Mouse (Mus musculus) myocyte (in vitro differentiated cells): ENCODE measurements around the gene Larp6. TPM values are rescaled to one million over a fixed set of nuclear protein-coding genes. Genes with fewer than 3 reads are reported as not detected.

ENCODE experiments used
- H3K27me3 ChIP-seq: one replicate; pipeline ENCODE4 v1.6.1; 2011; ENCODE audit not compliant: control insufficient read depth, insufficient read depth, insufficient read length
- H3K36me3 ChIP-seq: one replicate; pipeline ENCODE4 v1.6.1; 2011; ENCODE audit not compliant: control insufficient read depth, insufficient read depth
- H3K4me2 ChIP-seq: one replicate; pipeline ENCODE4 v1.6.1; 2011; ENCODE audit warnings: low read depth, control low read depth
- H3K4me3 ChIP-seq: one replicate; pipeline ENCODE4 v1.5.1; 2011; ENCODE audit warnings: mild to moderate bottlenecking, control low read depth, moderate library complexity
- H3K79me2 ChIP-seq: one replicate; pipeline ENCODE4 v1.6.1; 2011; ENCODE audit not compliant: control insufficient read depth, insufficient read depth
- H3ac ChIP-seq: one replicate; pipeline ENCODE4 v1.6.1; 2011; ENCODE audit not compliant: control insufficient read depth, insufficient read length
- CEBPB ChIP-seq: IDR thresholded peaks from 2 replicates; pipeline ENCODE4 v1.6.1; 2011; ENCODE audit warnings: mild to moderate bottlenecking, moderate library complexity; ENCODE audit not compliant: poor library complexity, insufficient read depth, severe bottlenecking
- E2F4 ChIP-seq: IDR thresholded peaks from one replicate; pipeline ENCODE4 v1.6.1; 2011; ENCODE audit warnings: mild to moderate bottlenecking, control low read depth, moderate library complexity; ENCODE audit not compliant: insufficient read depth
- MAX ChIP-seq: IDR thresholded peaks from one replicate; pipeline ENCODE4 v1.6.1; 2011; ENCODE audit warnings: low read depth, mild to moderate bottlenecking, control low read depth
- MYOD1 ChIP-seq, 3 experiments: IDR thresholded peaks; one replicate each; pipeline ENCODE4 v1.6.1; 2011; ENCODE audit warnings: control low read depth in 2 of 3, low read depth in 2 of 3, mild to moderate bottlenecking in 2 of 3, moderate library complexity in 1 of 3; ENCODE audit not compliant: insufficient read length in 2 of 3, control insufficient read depth in 1 of 3
- MYOG ChIP-seq, 3 experiments: IDR thresholded peaks; one replicate each; pipeline ENCODE4 v1.6.1; 2011; ENCODE audit warnings: control low read depth in 2 of 3, low read depth in 2 of 3, mild to moderate bottlenecking in 2 of 3; ENCODE audit not compliant: insufficient read length in 2 of 3, control insufficient read depth in 1 of 3, insufficient read depth in 1 of 3
- POLR2A ChIP-seq: IDR thresholded peaks from one replicate; pipeline ENCODE4 v1.6.1; 2011; ENCODE audit warnings: low read depth, mild to moderate bottlenecking, control low read depth, moderate library complexity; ENCODE audit not compliant: insufficient read length
- POLR2AphosphoS2 ChIP-seq: IDR thresholded peaks from one replicate; pipeline ENCODE4 v1.6.1; 2011; ENCODE audit warnings: low read depth, control low read depth; ENCODE audit not compliant: insufficient read length
- REST ChIP-seq: IDR thresholded peaks from one replicate; pipeline ENCODE4 v1.6.1; 2011; ENCODE audit warnings: mild to moderate bottlenecking, control low read depth, moderate library complexity; ENCODE audit not compliant: insufficient read depth, insufficient read length
- SRF ChIP-seq: IDR thresholded peaks from one replicate; pipeline ENCODE4 v1.6.1; 2011; ENCODE audit warnings: low read depth; ENCODE audit not compliant: control insufficient read depth, insufficient read length
- TCF12 ChIP-seq: IDR thresholded peaks from one replicate; pipeline ENCODE4 v1.6.1; 2011; ENCODE audit warnings: mild to moderate bottlenecking, control low read depth; ENCODE audit not compliant: poor library complexity, insufficient read depth, severe bottlenecking
- TCF3 ChIP-seq: IDR thresholded peaks from one replicate; pipeline ENCODE4 v1.6.1; 2011; ENCODE audit warnings: low read depth, control low read depth; ENCODE audit not compliant: insufficient read length
- USF1 ChIP-seq: IDR thresholded peaks from one replicate; pipeline ENCODE4 v1.6.1; 2011; ENCODE audit warnings: low read depth, mild to moderate bottlenecking, control low read depth, moderate library complexity
- polyA plus RNA-seq: library from polyadenylated mRNA; unstranded; fragments of >200 nt; fragmentation: generic; extraction: Trizol; gene quantifications from one replicate; pipeline ENCODE4 v1.2.1, GENCODE M21; 2012; ENCODE audit warnings: missing spikeins

Gene Larp6
- 0.83 TPM for polyA plus RNA-seq

DNA sequence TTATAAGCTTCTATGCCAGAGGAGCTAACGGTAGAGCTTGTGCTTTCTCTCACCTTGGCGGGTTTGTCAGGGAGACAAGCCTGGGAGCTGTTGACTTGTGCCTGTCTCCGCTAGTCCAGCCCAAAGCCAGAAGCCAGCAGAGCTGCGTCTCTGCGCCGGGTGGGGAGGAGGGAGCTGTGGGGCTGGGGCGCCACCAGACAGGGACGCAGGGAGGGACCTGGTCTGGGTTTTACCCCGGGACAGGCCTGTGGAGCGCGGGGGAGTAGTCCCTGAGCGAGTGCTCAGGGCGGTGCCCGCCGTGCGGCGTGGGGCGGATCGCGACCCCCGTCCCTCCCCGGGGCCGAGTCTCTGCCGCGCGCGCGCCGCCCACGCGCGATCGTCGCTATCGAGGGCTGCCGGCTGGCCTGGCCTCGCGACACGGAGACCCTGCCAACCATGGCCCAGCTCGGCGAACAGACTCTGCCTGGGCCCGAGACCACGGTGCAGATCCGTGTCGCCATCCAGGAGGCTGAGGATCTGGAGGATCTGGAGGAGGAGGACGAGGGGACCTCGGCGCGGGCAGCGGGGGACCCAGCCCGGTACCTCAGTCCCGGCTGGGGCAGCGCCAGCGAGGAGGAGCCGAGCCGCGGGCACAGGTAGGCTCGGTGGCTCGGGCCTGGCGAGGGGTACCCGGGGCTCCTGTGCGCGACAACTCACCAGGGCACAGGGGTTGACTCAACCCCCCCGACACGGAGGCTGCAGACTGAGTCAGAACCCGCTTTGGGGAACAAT, at the start of gene Larp6:
Larp6 (plus strand) TSS at position 219 of the 771 bp plus-strand sequence.
- Histone ChIP-seq H3K27me3 (no peaks in the 10 kb centered on the region), H3K4me2 (peak within 1 kb of the TSS; percentile 70), H3K79me2 (no peaks in the 10 kb centered on the region), H3K4me3 (peak within 1 kb of the TSS; percentile 12), H3ac (peak within 1 kb of the TSS; percentile 16), H3K36me3 (no peaks in the 10 kb centered on the region)
- no peak for TF ChIP-seq REST
- TF ChIP-seq POLR2AphosphoS2, result no peak
- TF ChIP-seq TCF12, result no peak
- TF ChIP-seq POLR2A, result peak; percentile 29
- no peak for TF ChIP-seq CEBPB
- peak in 1 of 3 experiments; percentile 5 for TF ChIP-seq MYOD1 (IDR thresholded peaks at IDR 0.05; ENCODE audit: control insufficient read depth in 1 of 3, insufficient read length in 2 of 3, low read depth in 2 of 3)

DNA sequence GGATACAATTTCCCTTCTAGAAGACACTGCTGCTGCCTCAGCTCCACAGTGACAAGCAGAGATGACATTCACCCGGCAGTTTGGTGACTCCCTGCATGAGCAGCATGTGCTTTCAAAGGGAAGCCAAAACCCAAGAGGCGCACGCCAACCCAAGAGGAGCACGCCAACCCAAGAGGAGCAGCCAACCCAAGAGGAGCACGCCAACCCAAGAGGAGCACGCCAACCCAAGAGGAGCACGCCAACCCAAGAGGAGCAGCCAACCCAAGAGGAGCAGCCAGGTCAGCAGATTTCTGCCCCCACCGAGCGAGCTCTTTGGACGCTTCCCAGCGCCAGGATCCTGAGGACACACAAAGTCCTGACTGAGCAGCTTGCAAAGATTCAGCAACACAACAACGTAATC, 48.4 kb upstream of the Larp6 start:
- H3ac ChIP-seq, result no peak overlapping the region
- H3K4me3 ChIP-seq, result no peak overlapping the region
- no peaks in the 10 kb centered on the region for H3K79me2 ChIP-seq
- H3K4me2 ChIP-seq, result no peak overlapping the region
- TF ChIP-seq E2F4 (no peak), POLR2AphosphoS2 (no peak), POLR2A (no peak), SRF (no peak), MAX (no peak), MYOD1 (IDR thresholded peaks at IDR 0.05; ENCODE audit: control insufficient read depth in 1 of 3, insufficient read length in 2 of 3, low read depth in 2 of 3) (no peak), TCF3 (no peak), TCF12 (no peak), USF1 (no peak)
- H3K27me3 ChIP-seq, result no peaks in the 10 kb centered on the region
- H3K36me3 ChIP-seq, result peaks cover 7% of the 10 kb centered on the region

DNA sequence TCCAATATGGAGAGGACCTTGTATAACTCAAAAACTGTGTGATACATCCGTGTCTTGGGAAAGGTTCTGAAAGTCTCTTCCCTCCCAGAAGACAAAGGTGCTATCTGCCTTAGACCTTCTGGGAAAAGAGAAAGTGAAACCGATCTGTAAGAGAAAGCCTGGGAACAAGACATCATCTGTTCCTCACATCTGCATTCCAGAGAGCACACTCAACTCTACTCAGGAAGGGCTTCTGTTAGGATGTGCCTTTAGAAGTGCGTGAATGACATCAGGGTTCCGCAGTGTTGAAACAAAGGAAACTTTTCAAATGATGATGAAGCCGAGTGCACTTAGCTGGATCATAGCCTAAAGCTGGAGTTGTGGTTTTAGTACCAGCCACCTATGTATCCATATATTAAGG, 47.9 kb upstream of the Larp6 start:
- Histone ChIP-seq H3K4me3 (no peak overlapping the region), H3ac (no peak overlapping the region), H3K27me3 (no peaks in the 10 kb centered on the region), H3K4me2 (no peak overlapping the region), H3K36me3 (peaks cover 7% of the 10 kb centered on the region), H3K79me2 (no peaks in the 10 kb centered on the region)
- TF ChIP-seq MYOG (IDR thresholded peaks at IDR 0.05; ENCODE audit: control insufficient read depth in 1 of 3, insufficient read depth in 1 of 3, insufficient read length in 2 of 3, low read depth in 2 of 3), result no peak
- TF ChIP-seq REST, result no peak
- no peak for TF ChIP-seq MAX
- no peak for TF ChIP-seq TCF3
- TF ChIP-seq SRF, result no peak
- no peak for TF ChIP-seq E2F4
- no peak for TF ChIP-seq POLR2A
- no peak for TF ChIP-seq USF1
- TF ChIP-seq TCF12, result no peak
- TF ChIP-seq POLR2AphosphoS2, result no peak
- TF ChIP-seq CEBPB, result no peak
- TF ChIP-seq MYOD1 (IDR thresholded peaks at IDR 0.05; ENCODE audit: control insufficient read depth in 1 of 3, insufficient read length in 2 of 3, low read depth in 2 of 3), result no peak

- no peak overlapping the region for H3K4me2 ChIP-seq
- H3K36me3 ChIP-seq, result peaks cover 7% of the 10 kb centered on the region
- H3K79me2 ChIP-seq, result no peaks in the 10 kb centered on the region
- no peak overlapping the region for H3K4me3 ChIP-seq
- no peaks in the 10 kb centered on the region for H3K27me3 ChIP-seq
- no peak overlapping the region for H3ac ChIP-seq
- TF ChIP-seq REST (no peak), POLR2A (no peak), SRF (no peak), TCF12 (no peak), MYOD1 (IDR thresholded peaks at IDR 0.05; ENCODE audit: control insufficient read depth in 1 of 3, insufficient read length in 2 of 3, low read depth in 2 of 3) (no peak), MYOG (IDR thresholded peaks at IDR 0.05; ENCODE audit: control insufficient read depth in 1 of 3, insufficient read depth in 1 of 3, insufficient read length in 2 of 3, low read depth in 2 of 3) (no peak), POLR2AphosphoS2 (no peak), MAX (no peak), TCF3 (no peak), E2F4 (no peak), CEBPB (no peak), USF1 (no peak)
Observed at GRCm38 (mm10) chr9:60665535-60665934, 47.3 kb upstream of the Larp6 start.

DNA sequence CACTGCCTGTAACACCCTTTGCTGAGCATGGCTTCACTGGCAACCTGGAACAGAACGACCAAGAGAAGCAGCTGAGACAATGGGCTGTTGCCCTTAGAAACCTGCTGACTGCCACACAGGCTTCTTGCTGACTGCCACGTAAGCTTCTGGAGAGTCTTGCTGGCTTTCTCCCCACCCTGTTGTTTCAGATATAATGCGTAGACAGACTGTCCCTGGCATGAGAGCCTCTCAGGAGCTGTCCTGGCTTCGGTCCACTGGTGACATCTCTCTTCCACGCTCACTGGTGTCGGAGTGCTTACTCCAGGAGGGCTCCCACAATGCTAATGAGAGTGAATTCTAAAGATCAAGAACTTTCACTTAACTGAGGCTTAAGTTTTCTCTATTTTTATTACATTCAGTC, 43.9 kb upstream of the Larp6 start:
- no peaks in the 10 kb centered on the region for H3K79me2 ChIP-seq
- H3K27me3 ChIP-seq, result no peaks in the 10 kb centered on the region
- peaks cover 7% of the 10 kb centered on the region for H3K36me3 ChIP-seq
- no peak overlapping the region for H3K4me3 ChIP-seq
- H3K4me2 ChIP-seq, result no peak overlapping the region
- H3ac ChIP-seq, result no peak overlapping the region
- TF ChIP-seq E2F4 (no peak), MYOD1 (IDR thresholded peaks at IDR 0.05; ENCODE audit: control insufficient read depth in 1 of 3, insufficient read length in 2 of 3, low read depth in 2 of 3) (no peak), USF1 (no peak), REST (no peak), TCF3 (no peak)
